Mouse (Mus musculus) retina, postnatal 7 days (tissue): ENCODE results near the gene Borcs7.
"Not testable (repeated sequence)": the region's sequence is repeated elsewhere in the genome, so short reads cannot be mapped to it uniquely, and the experiment has no call there.

Experiments used
- DNase-seq: peaks from one replicate; pipeline ENCODE4 v3.0.0-alpha.2; 2012; ENCODE audit warnings: low read depth, low spot score

Borcs7 gene

GRCm38 (mm10) chr19:46710614-46711013 is 20.9 kb downstream of the Borcs7 start:
- no peak for DNase-seq

GRCm38 (mm10) chr19:46714234-46714633 is 24.5 kb downstream of the Borcs7 start:
- DNase-seq: no peak

- no peak for DNase-seq
Measured at GRCm38 (mm10) chr19:46715016-46715415, 25.3 kb downstream of the Borcs7 start.

- no peak for DNase-seq
Measured at GRCm38 (mm10) chr19:46718150-46718549, 28.4 kb downstream of the Borcs7 start.

GRCm38 (mm10) chr19:46724411-46724810 is 34.7 kb downstream of the Borcs7 start:
- DNase-seq: no peak

- DNase-seq: no peak
Measured at GRCm38 (mm10) chr19:46726142-46726541, 36.4 kb downstream of the Borcs7 start.

GRCm38 (mm10) chr19:46727140-46727736 is 37.5 kb downstream of the Borcs7 start:
- no peak for DNase-seq

- DNase-seq: no peak
Measured at GRCm38 (mm10) chr19:46727945-46728540, 38.3 kb downstream of the Borcs7 start.

- no peak for DNase-seq
Measured at GRCm38 (mm10) chr19:46728909-46729308, 39.2 kb downstream of the Borcs7 start.

- DNase-seq: no peak
Measured at GRCm38 (mm10) chr19:46731351-46731750, 41.6 kb downstream of the Borcs7 start.

GRCm38 (mm10) chr19:46732673-46733072 is 43.0 kb downstream of the Borcs7 start:
- DNase-seq: not testable (repeated sequence)

- no peak for DNase-seq
Measured at GRCm38 (mm10) chr19:46733626-46734025, 43.9 kb downstream of the Borcs7 start.

- DNase-seq: no peak
Measured at GRCm38 (mm10) chr19:46735241-46735640, 45.5 kb downstream of the Borcs7 start.

- DNase-seq: no peak
Measured at GRCm38 (mm10) chr19:46737106-46737505, 47.4 kb downstream of the Borcs7 start.

- DNase-seq: peak; percentile 68
Measured at GRCm38 (mm10) chr19:46740341-46741008, 50.8 kb downstream of the Borcs7 start.

- no peak for DNase-seq
Measured at GRCm38 (mm10) chr19:46741574-46741973, 51.9 kb downstream of the Borcs7 start.

GRCm38 (mm10) chr19:46744681-46745080 is 55.0 kb downstream of the Borcs7 start:
- DNase-seq: no peak

GRCm38 (mm10) chr19:46747799-46748198 is 58.1 kb downstream of the Borcs7 start:
- DNase-seq: no peak

- no peak for DNase-seq
Measured at GRCm38 (mm10) chr19:46752235-46752634, 62.5 kb downstream of the Borcs7 start.
